Mouse (Mus musculus) ES-E14 (cell line): ENCODE data around the gene Kmt2d.

Source experiments
- CHD2 ChIP-seq: IDR thresholded peaks from 2 replicates; pipeline ENCODE4 v1.6.1; 2014; ENCODE audit warnings: mild to moderate bottlenecking, low read depth, low read length, inconsistent platforms
- MAFK ChIP-seq: IDR thresholded peaks from 2 replicates; pipeline ENCODE4 v1.6.1; 2014; ENCODE audit warnings: mild to moderate bottlenecking, low read depth, low read length, inconsistent platforms; ENCODE audit not compliant: insufficient read depth
- ZNF384 ChIP-seq: IDR thresholded peaks from 2 replicates; pipeline ENCODE4 v1.6.1; 2012; ENCODE audit warnings: low read depth, low read length, inconsistent platforms

GRCm38 (mm10) chr15:98822147-98822546 is 48.9 kb downstream of the Kmt2d start:
- no peak for TF ChIP-seq ZNF384
- TF ChIP-seq CHD2, result no peak
- TF ChIP-seq MAFK, result no peak
